Mouse (Mus musculus) thymus, postnatal 14 days (tissue): ENCODE results near the gene Pja2.
"Not testable (repeated sequence)": the region's sequence is repeated elsewhere in the genome, so short reads cannot be mapped to it uniquely, and the experiment has no call there.

ENCODE experiments used
- DNase-seq: peaks from one replicate; pipeline ENCODE4 v3.0.0; 2021

The Pja2 gene

GRCm38 (mm10) chr17:64277649-64278212 is 54.0 kb downstream of the Pja2 start:
- no peak for DNase-seq

DNA sequence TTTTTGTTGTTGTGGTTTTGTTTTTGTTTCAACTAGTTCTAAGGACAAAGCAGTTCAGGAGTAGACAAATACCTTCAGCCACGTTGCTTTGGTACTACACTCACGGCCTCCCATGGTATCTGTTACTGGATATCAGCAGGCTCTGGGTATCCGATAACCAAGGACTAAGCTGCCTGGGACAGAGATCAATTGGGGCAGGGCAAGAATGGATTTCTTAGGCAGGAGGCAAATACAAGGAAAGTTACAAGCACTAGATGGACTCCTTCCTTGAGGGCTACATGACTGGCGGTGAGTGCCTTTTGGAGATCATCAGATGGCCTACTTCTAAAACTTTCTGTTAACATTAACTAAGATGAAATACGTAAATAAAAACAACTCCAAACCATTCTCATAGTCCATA is 55.0 kb downstream of the Pja2 start:
- no peak for DNase-seq

DNA sequence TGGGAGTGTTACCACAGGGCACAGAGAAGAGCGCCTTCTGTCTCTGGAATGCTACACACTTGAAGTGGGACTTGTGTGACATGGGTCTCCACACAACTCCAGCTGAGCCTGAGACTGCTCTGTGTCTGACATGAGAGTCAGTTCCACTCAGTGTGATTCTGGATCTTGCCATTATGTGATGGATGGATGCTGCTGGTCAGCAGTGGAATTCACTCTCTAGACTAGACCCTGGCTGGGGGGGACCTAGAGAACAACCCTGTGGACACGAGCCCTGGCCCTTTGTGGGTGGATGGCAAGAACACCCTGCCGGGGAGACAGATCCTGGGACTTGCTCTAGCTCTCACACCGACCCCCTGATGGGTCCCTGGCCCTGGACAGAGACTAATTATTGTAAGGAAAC is 56.5 kb downstream of the Pja2 start:
- DNase-seq, result no peak

GRCm38 (mm10) chr17:64274341-64275105 is 57.2 kb downstream of the Pja2 start:
- no peak for DNase-seq

GRCm38 (mm10) chr17:64260571-64260970 is 71.1 kb downstream of the Pja2 start:
- DNase-seq, result no peak

DNA sequence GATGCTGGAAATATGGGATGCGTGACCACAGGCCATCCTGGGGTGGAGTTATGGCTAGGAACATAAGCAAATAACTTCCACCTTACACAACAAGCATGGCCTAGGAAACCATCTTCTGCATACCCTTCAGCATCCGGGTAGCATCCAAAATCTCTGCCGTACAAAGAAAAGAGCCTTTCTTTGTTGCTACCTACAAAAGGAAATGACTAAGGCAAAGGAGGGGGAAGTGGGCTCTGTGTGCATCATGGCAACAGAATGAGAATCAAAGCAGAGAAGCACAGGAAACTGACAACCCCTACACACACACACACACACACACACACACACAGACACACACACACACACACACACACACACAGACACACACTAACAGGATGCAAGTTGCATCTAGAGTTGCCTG is 83.5 kb downstream of the Pja2 start:
- DNase-seq, result peak; percentile 10

GRCm38 (mm10) chr17:64242898-64243297 is 88.8 kb downstream of the Pja2 start:
- DNase-seq, result no peak

DNA sequence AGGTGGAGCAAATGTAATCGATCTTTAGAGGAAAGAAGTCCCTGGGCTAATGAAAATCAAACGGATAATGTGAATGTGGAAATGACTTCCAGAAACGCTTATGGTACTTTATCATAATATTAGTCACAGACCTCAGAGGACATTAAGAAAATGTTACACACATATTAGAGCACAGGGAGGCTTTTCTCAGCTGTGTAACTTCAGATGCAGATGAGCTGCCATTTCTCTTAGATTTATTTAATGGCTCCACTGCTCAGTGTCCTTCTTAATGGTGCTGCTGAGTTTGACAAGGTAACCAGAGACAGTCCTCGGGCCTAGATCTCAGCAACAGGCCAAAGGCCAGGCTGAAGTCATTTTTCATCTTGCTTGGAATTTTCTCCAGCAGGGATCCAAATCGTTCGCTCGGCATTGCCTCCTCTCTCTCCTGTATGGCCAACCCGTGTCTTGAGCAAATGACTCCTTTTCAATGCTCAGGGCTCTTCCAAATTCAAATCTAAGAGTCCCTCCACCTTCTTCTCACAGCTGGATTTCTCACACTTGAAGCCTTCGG is 89.3 kb downstream of the Pja2 start:
- no peak for DNase-seq

- DNase-seq, result no peak
These were observed 90.0 kb downstream of the Pja2 start for GRCm38 (mm10) chr17:64241544-64242292.

DNA sequence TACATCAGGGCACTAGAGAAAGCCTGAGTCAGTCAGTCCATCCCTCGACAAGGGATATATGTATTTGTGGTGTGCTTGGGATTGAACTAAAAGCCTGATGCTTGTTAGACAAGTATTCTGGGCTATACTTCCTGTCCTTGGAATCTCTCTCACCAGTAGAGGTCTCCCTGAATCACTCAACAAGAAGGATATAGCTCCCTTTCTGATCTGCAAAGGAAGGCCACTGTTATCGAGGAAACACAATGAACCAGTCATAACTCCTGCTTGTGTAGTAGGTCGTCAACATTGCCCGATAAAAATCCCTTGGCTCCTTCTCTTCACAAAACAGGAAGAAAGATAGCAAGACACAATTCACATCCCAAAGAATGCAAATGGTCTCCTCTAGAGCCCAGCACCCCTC is 99.6 kb downstream of the Pja2 start:
- no peak for DNase-seq

DNA sequence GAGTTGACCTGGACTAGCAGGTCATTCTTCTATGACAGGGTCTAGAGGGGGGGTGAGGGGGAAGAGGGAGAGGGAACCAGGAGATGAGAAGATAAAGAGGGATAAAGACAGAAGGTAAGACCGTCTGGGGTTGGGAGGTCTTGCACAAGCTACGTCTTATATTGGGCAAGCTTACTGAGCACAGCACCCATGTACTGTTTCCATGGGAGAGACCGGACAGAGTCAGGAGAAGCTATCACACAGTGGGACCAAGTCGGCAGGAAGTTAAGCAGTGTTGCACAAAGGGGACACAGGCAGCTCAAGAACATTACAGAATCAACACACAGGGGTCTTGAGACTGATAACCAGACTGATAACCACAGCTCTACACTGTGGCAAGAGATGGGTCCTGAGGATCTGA is 100.1 kb downstream of the Pja2 start:
- not testable (repeated sequence) for DNase-seq

- DNase-seq, result peak; percentile 21
These were observed 100.5 kb downstream of the Pja2 start for GRCm38 (mm10) chr17:64231172-64231571.
